Mouse (Mus musculus): ENCODE results near the gene Lca5l. TPM values are rescaled to one million over a fixed set of nuclear protein-coding genes. Genes with fewer than 3 reads are reported as not detected.

Lca5l gene
- under 1 TPM; 0.19 to 0.60 (median 0.29) TPM for total RNA-seq (2022)

DNA sequence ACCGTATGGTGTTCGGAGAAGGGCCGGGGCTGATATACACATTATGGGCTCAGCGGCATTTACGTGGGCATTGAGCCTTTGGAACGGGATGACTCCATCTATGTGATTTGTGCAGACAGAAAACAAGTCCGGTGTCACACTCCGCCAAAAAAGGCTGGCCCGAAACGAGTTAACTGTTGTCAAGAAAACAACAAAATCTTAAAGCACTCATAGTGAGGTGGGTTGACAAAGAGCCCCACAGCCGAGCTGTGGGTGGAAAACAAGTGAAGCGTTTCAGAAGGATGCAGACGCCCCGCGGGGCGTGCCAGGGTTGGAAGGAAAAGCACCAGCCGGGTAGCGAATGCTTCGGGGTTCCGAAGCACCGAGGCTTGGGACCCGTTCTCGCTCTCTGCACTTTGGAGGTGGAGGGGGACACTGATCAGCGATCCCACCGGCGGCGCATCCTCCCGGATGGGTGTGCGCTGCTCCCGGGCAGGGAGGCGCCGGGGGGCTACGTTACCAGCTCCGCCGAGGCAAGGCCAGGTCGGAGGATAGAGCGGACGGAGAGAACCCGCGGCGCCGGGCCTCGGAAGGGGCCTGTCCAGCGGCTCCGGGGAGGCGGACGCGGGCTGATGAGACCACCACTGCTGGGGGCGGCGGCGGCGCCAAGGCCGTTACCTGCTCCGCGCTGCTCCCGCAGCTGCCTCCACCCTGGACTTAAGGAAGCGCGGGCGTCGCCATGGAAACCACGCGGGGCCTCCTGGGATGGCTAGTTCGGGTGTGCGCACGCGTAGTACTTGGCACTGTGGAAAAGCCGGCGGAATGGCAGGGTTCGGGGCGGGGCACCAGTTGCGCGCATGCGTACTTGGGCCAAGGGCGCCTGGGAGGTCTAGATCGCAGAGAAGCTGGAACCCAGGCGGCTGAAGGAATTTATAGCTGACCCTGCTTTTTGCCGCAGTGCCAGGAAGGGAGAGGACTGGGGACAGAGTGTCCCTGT lies at the start of gene Lca5l:
Gene Lca5l, minus strand, starts transcription at position 741 of the 976 bp plus-strand sequence.
- DNase-seq (ENCODE audit: low spot score): peak; percentile 99

GRCm38 (mm10) chr16:96235366-96235970 lies 43.4 kb upstream of the Lca5l start, which contains the start of gene B3galt5:
Gene B3galt5, plus strand, starts transcription at chr16:96235801.
- no peak for DNase-seq (ENCODE audit: low spot score)

DNA sequence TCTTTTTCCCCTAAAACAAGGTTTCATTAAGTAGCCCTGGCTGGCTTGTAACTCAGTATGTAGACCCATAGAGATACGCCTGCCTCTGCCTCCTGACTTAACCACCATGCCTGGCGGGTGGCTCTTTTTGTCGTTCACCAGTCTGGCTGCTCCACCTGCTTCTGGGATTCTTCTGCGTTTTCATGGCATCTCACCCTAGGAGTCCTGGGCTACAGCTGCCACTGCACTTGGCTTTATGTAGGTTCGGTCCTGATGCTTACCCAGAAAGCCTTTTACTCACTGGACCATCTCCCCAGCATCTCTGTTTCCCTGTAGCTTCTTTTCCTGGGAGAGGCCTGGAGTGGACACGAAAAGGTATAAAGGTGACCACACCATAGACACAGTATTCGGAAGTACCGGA lies 41.9 kb upstream of the Lca5l start:
- DNase-seq (ENCODE audit: low spot score): no peak

DNA sequence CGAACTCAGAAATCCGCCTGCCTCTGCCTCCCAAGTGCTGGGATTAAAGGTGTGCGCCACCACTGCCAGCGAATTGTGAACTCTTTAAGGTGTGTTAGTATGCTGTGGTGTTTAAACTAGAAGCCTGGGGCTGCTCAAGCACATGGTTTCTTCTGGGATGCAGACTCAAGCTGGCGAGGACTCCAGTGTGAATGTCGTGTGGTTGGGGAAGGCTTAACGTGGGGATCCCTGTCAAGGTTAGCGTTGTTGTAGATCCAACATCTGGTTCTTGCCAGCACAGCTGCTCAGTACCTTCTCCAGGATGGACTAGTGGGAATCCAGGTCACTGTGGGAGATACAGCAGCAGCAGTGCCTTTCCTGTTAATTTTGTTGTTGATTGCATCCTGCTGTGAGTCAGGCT lies 39.9 kb upstream of the Lca5l start:
- no peak for DNase-seq (ENCODE audit: low spot score)

DNA sequence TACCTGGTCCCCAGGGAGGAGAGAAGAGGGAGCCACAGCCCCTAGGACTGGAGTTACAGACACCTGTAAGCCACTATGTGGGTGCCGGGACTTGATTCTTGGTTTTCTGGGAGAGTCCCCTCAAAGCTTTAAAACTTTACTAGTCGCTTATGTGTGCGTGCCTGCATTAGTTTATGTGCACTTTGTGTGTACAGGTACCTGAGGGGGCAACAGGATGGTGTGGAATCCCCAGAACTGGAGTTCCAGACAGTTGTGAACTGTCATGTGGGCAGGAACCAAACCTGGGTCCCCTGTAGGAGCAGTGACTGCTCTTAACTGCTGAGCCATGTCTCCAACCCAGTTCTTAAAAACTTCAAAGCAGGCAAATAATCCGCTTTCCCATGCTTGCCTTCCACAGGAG lies 39.2 kb upstream of the Lca5l start:
- no peak for DNase-seq (ENCODE audit: low spot score)

DNA sequence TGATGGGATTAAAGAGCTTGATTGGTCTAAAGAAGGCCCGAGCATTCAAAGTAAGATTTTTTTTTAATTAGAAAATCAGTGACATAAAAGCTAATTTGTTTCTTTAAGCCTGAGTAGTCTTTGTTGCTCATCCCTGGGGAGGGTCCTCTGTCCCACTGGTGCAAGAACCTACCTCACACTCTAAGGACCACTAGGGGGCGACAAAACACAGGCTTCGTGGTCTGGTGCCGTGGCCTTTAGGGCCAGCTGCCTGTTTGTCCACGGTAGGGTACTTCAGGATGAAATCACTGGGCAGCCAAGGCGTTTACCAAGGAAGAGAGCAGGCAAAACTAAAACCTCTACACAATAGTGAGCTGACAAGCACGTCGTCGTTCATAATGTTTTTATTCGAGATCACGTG lies 38.3 kb upstream of the Lca5l start:
- DNase-seq (ENCODE audit: low spot score): peak; percentile 44

GRCm38 (mm10) chr16:96229044-96229555 lies 37.0 kb upstream of the Lca5l start:
- peak; percentile 46 for DNase-seq (ENCODE audit: low spot score)

GRCm38 (mm10) chr16:96228438-96228837 lies 36.4 kb upstream of the Lca5l start:
- no peak for DNase-seq (ENCODE audit: low spot score)

DNA sequence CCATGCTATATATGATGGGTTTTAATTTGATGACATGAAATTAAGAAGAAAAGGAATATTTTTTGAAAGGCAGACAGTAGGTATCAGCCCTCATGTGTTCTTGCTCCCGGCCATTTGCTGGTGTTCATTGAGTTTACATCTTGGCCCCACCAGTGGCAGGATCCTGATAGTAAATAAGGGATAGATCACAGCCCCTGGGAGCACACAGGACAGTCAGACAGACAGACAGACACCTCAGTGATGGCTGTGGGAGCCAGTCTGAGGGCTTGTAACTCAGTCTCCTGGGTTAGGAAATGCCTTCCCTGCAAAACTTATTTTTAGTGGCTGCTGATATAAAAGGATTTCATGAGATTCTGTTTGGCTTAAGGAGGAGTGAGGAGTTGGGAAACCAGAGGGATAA lies 30.4 kb upstream of the Lca5l start:
- DNase-seq (ENCODE audit: low spot score): no peak

DNA sequence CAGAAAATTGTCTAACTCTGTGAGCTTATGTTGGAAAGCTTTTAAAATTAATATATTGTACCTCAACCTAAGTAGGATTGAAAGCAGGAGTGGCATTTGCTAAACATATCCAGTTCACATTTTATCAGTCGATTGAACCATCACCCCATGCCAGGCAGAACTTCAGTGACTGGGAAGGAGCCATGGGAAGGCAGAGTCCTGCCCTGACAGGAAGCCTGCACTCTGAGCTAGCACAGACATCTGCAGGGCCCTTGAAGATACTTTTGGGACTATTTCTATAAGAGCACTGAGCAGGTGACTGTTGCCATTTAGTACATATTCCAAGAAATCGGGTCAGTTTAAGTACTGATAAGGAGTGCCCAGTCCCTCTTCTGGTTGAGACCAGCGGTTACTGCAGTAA lies 29.9 kb upstream of the Lca5l start:
- DNase-seq (ENCODE audit: low spot score): no peak

GRCm38 (mm10) chr16:96221491-96221890 lies 29.4 kb upstream of the Lca5l start:
- DNase-seq (ENCODE audit: low spot score): peak; percentile 58

GRCm38 (mm10) chr16:96213027-96213426 lies 21.0 kb upstream of the Lca5l start:
- DNase-seq (ENCODE audit: low spot score): peak; percentile 57

GRCm38 (mm10) chr16:96210856-96211255 lies 18.8 kb upstream of the Lca5l start:
- no peak for DNase-seq (ENCODE audit: low spot score)

- no peak for DNase-seq (ENCODE audit: low spot score)
Observed at GRCm38 (mm10) chr16:96209789-96210188, 17.7 kb upstream of the Lca5l start.

DNA sequence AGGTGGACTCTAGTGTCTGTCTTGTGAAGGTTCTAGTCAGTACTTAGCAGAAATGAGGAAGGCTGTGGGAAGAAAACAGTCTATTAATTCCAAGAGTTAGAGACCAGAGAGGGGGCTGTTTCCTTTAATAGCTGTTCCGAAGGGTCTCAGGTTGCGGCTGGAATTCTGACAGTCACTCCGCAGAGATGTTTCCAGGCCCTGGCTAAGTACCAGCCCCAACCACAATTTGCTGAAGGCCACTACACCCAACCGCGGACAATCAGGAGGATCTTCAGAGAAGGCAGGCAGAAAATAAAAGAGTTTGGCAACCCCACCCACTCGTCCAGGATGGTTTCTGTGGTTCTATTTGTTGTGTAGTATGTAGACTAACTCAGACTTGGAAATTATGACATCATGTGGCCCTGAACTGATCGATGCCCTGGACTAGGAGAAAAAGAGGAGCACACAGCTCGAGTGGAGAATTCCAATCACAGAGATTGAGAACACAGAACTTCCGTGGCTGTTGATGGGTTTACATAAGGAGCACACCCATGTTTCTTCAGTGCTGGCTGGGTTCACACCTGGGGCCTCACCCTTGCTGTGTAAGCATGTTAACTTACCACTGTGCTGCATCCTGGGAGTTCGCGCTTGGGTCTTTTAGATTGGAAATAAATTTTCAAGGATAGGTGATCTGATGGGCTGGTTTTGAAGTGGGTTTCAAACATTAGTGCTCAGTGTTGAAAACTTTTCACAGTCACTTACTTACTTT lies 9.6 kb upstream of the Lca5l start:
- DNase-seq (ENCODE audit: low spot score): no peak

GRCm38 (mm10) chr16:96200702-96201028 lies 8.6 kb upstream of the Lca5l start:
- no peak for DNase-seq (ENCODE audit: low spot score)

GRCm38 (mm10) chr16:96199913-96200701 lies 8.0 kb upstream of the Lca5l start, which contains the start of gene Sh3bgr:
Gene Sh3bgr, plus strand, starts transcription at chr16:96200450.
- peak; percentile 77 for DNase-seq (ENCODE audit: low spot score)

- no peak for DNase-seq (ENCODE audit: low spot score)
Observed at GRCm38 (mm10) chr16:96187619-96188018, 4.5 kb downstream of the Lca5l start.

GRCm38 (mm10) chr16:96179156-96179555 lies 12.9 kb downstream of the Lca5l start:
- DNase-seq (ENCODE audit: low spot score): no peak

GRCm38 (mm10) chr16:96175399-96175798 lies 16.7 kb downstream of the Lca5l start:
- no peak for DNase-seq (ENCODE audit: low spot score)

DNA sequence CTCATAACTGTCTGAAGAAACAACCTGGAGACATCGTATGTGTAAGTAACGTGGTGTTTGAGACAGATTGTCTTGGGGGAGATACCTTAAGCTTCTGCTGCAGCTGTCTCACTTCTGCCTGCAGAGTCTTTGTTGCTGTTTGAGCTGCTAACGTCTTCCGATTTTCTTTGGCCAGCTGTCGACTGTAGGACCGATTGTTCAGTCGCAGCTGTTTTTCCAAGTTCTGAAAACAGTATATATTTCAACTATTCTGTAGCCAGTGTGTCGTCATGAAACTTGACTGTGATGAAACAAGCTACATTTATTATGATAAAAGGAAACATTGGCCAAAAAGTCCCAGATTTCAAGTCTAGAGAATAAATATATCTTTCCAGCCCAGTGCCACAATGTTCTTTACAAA lies 18.4 kb downstream of the Lca5l start:
- no peak for DNase-seq (ENCODE audit: low spot score)

Measured in heart, adult 8-10 months (tissue).